Mouse (Mus musculus) CH12.LX (cell line): ENCODE results near the gene Ikzf1. TPM values are rescaled to one million over a fixed set of nuclear protein-coding genes. Genes with fewer than 3 reads are reported as not detected.
A peak's percentile ranks its signal among the peaks of the same experiment; 100 is the strongest.

Experiments
- DNase-seq: peaks from one replicate; pipeline ENCODE4 v3.0.0-alpha.2; 2013; ENCODE audit errors: extremely low read depth
- H3K27ac ChIP-seq: 2 replicates; pipeline ENCODE4 v1.5.1; 2012; ENCODE audit warnings: low read depth, mild to moderate bottlenecking, control low read depth, moderate library complexity; ENCODE audit not compliant: insufficient read depth
- H3K27me3 ChIP-seq: replicated peaks from 2 replicates; pipeline ENCODE3; 2012; ENCODE audit warnings: inconsistent platforms
- H3K36me3 ChIP-seq, 2 experiments: replicated peaks in 1 of 2; 2 replicates each; pipeline versions ENCODE3 to v1.6.1; 2012; ENCODE audit warnings: inconsistent platforms in 1 of 2, low read length in 1 of 2, mild to moderate bottlenecking in 1 of 2, mixed read lengths in 1 of 2, moderate library complexity in 1 of 2; ENCODE audit not compliant: control insufficient read depth in 1 of 2, insufficient read depth in 1 of 2
- H3K4me1 ChIP-seq, 2 experiments: 2 replicates each; pipeline ENCODE4 v1.6.1; 2012; ENCODE audit warnings: inconsistent platforms in 1 of 2, moderate library complexity in 1 of 2; ENCODE audit not compliant: insufficient read depth in 2 of 2, control insufficient read depth in 1 of 2
- H3K4me2 ChIP-seq: 2 replicates; pipeline ENCODE4 v1.6.1; 2012; ENCODE audit warnings: low read depth, mild to moderate bottlenecking, control low read depth; ENCODE audit not compliant: poor library complexity, insufficient read depth, severe bottlenecking
- H3K4me3 ChIP-seq, 3 experiments: fragments of 150-350 bp in 1 of 3; sonication (generic) in 1 of 3; replicated peaks in 1 of 3; 2 replicates each; pipeline versions ENCODE3 to v1.5.1; 2011 to 2012; ENCODE audit warnings: low read depth in 2 of 3, low read length in 2 of 3, mild to moderate bottlenecking in 2 of 3, moderate library complexity in 2 of 3, control low read depth in 1 of 3, improper control_type of control experiment in 1 of 3, inconsistent platforms in 1 of 3, mixed read lengths in 1 of 3; ENCODE audit not compliant: poor library complexity in 1 of 3
- H3K79me2 ChIP-seq: replicated peaks from 2 replicates; pipeline ENCODE4 v1.6.1; 2012; ENCODE audit warnings: mild to moderate bottlenecking, moderate library complexity; ENCODE audit not compliant: control insufficient read depth, poor library complexity, insufficient read depth, severe bottlenecking; ENCODE audit errors: extremely low read depth
- H3K9ac ChIP-seq: 2 replicates; pipeline ENCODE4 v1.6.1; 2012; ENCODE audit warnings: low read depth, mild to moderate bottlenecking, control low read depth, moderate library complexity; ENCODE audit not compliant: insufficient read depth
- H3K9me3 ChIP-seq: replicated peaks from 2 replicates; pipeline ENCODE3; 2012; ENCODE audit warnings: low read length, inconsistent platforms, mixed read lengths
- BHLHE40 ChIP-seq: IDR thresholded peaks from 2 replicates; pipeline ENCODE4 v1.6.1; 2011; ENCODE audit warnings: mild to moderate bottlenecking, low read depth, low read length, improper control_type of control experiment
- CHD1 ChIP-seq: IDR thresholded peaks from 2 replicates; pipeline ENCODE4 v1.6.1; 2012; ENCODE audit warnings: low read depth, low read length, improper control_type of control experiment, inconsistent platforms
- CHD2 ChIP-seq: IDR thresholded peaks from 2 replicates; pipeline ENCODE4 v1.6.1; 2011; ENCODE audit warnings: low read length, improper control_type of control experiment
- CTCF ChIP-seq, 2 experiments: IDR thresholded peaks in 1 of 2; conservative IDR thresholded peaks in 1 of 2; 2 replicates each; pipeline ENCODE4 v1.5.1; 2011 to 2012; ENCODE audit warnings: low read depth in 2 of 2, low read length in 2 of 2, improper control_type of control experiment in 1 of 2, inconsistent platforms in 1 of 2, mild to moderate bottlenecking in 1 of 2, moderate library complexity in 1 of 2
- E2F4 ChIP-seq: IDR thresholded peaks from 2 replicates; pipeline ENCODE4 v1.6.1; 2011; ENCODE audit warnings: low read depth, low read length, improper control_type of control experiment; ENCODE audit not compliant: insufficient replicate concordance
- ELF1 ChIP-seq: IDR thresholded peaks from 2 replicates; pipeline ENCODE4 v1.6.1; 2014; ENCODE audit warnings: low read depth, mild to moderate bottlenecking, inconsistent platforms, low read length, improper control_type of control experiment
- EP300 ChIP-seq: IDR thresholded peaks from 2 replicates; pipeline ENCODE4 v1.6.1; 2011; ENCODE audit warnings: low read length, improper control_type of control experiment
- ETS1 ChIP-seq: conservative IDR thresholded peaks from 2 replicates; pipeline ENCODE4 v1.6.1; 2012; ENCODE audit warnings: low read depth, mild to moderate bottlenecking, inconsistent platforms, low read length, improper control_type of control experiment, moderate library complexity
- GABPA ChIP-seq: IDR thresholded peaks from 2 replicates; pipeline ENCODE4 v1.6.1; 2012; ENCODE audit warnings: low read depth, low read length, improper control_type of control experiment, inconsistent platforms; ENCODE audit not compliant: insufficient replicate concordance
- HCFC1 ChIP-seq: IDR thresholded peaks from 2 replicates; pipeline ENCODE4 v1.6.1; 2012; ENCODE audit warnings: low read depth, mild to moderate bottlenecking, inconsistent platforms, low read length, improper control_type of control experiment
- IRF4 ChIP-seq: IDR thresholded peaks from 2 replicates; pipeline ENCODE4 v1.6.1; 2014; ENCODE audit warnings: low read depth, mild to moderate bottlenecking, inconsistent platforms, low read length, improper control_type of control experiment
- JUN ChIP-seq: IDR thresholded peaks from 2 replicates; pipeline ENCODE4 v1.6.1; 2011; ENCODE audit warnings: low read depth, mild to moderate bottlenecking, low read length, improper control_type of control experiment, moderate library complexity; ENCODE audit not compliant: insufficient read depth
- JUND ChIP-seq: conservative IDR thresholded peaks from 2 replicates; pipeline ENCODE4 v1.6.1; 2011; ENCODE audit warnings: low read depth, low read length, improper control_type of control experiment
- KAT2A ChIP-seq: IDR thresholded peaks from 2 replicates; pipeline ENCODE4 v1.6.1; 2012; ENCODE audit warnings: low read length, improper control_type of control experiment, inconsistent platforms; ENCODE audit not compliant: insufficient replicate concordance
- MAFK ChIP-seq: IDR thresholded peaks from 2 replicates; pipeline ENCODE4 v1.6.1; 2011; ENCODE audit warnings: low read length, improper control_type of control experiment; ENCODE audit not compliant: insufficient replicate concordance
- MAX ChIP-seq: IDR thresholded peaks from 2 replicates; pipeline ENCODE4 v1.6.1; 2011; ENCODE audit warnings: low read length, improper control_type of control experiment
- MAZ ChIP-seq: IDR thresholded peaks from 2 replicates; pipeline ENCODE4 v1.6.1; 2012; ENCODE audit warnings: low read depth, mild to moderate bottlenecking, inconsistent platforms, low read length, improper control_type of control experiment, moderate library complexity
- MEF2A ChIP-seq: IDR thresholded peaks from 2 replicates; pipeline ENCODE4 v1.6.1; 2014; ENCODE audit warnings: low read depth, mild to moderate bottlenecking, inconsistent platforms, low read length, improper control_type of control experiment, borderline replicate concordance
- MXI1 ChIP-seq: IDR thresholded peaks from 2 replicates; pipeline ENCODE4 v1.6.1; 2011; ENCODE audit warnings: mild to moderate bottlenecking, low read depth, low read length, improper control_type of control experiment
- MYC ChIP-seq: IDR thresholded peaks from 2 replicates; pipeline ENCODE4 v1.6.1; 2011; ENCODE audit warnings: low read depth, mild to moderate bottlenecking, improper control_type of control experiment, low read length
- NELFE ChIP-seq: IDR thresholded peaks from 2 replicates; pipeline ENCODE4 v1.6.1; 2011; ENCODE audit warnings: low read depth, low read length, improper control_type of control experiment
- NRF1 ChIP-seq: IDR thresholded peaks from 2 replicates; pipeline ENCODE4 v1.6.1; 2014; ENCODE audit warnings: low read depth, mild to moderate bottlenecking, inconsistent platforms, low read length, improper control_type of control experiment, moderate library complexity
- PAX5 ChIP-seq: IDR thresholded peaks from 2 replicates; pipeline ENCODE4 v1.6.1; 2012; ENCODE audit warnings: low read length, inconsistent platforms, mixed read lengths
- POLR2A ChIP-seq: IDR thresholded peaks from 2 replicates; pipeline ENCODE4 v1.6.1; 2011; ENCODE audit warnings: low read depth, mild to moderate bottlenecking, improper control_type of control experiment, low read length
- POLR2AphosphoS2 ChIP-seq: IDR thresholded peaks from 2 replicates; pipeline ENCODE4 v1.6.1; 2011; ENCODE audit warnings: low read depth, low read length, improper control_type of control experiment
- RAD21 ChIP-seq: IDR thresholded peaks from 2 replicates; pipeline ENCODE4 v1.6.1; 2011; ENCODE audit warnings: low read depth, mild to moderate bottlenecking, low read length, improper control_type of control experiment, moderate library complexity
- RCOR1 ChIP-seq: conservative IDR thresholded peaks from 2 replicates; pipeline ENCODE4 v1.6.1; 2012; ENCODE audit warnings: low read depth, mild to moderate bottlenecking, inconsistent platforms, low read length, improper control_type of control experiment
- SIN3A ChIP-seq: IDR thresholded peaks from 2 replicates; pipeline ENCODE4 v1.6.1; 2012; ENCODE audit warnings: low read length, improper control_type of control experiment, inconsistent platforms
- SMC3 ChIP-seq: IDR thresholded peaks from 2 replicates; pipeline ENCODE4 v1.6.1; 2011; ENCODE audit warnings: low read depth, low read length, improper control_type of control experiment
- TBP ChIP-seq: conservative IDR thresholded peaks from 2 replicates; pipeline ENCODE4 v1.6.1; 2011; ENCODE audit warnings: low read depth, low read length, improper control_type of control experiment
- TCF12 ChIP-seq: IDR thresholded peaks from 2 replicates; pipeline ENCODE4 v1.6.1; 2014; ENCODE audit warnings: low read depth, mild to moderate bottlenecking, inconsistent platforms, low read length, improper control_type of control experiment
- UBTF ChIP-seq: IDR thresholded peaks from 2 replicates; pipeline ENCODE4 v1.6.1; 2012; ENCODE audit warnings: low read depth, mild to moderate bottlenecking, inconsistent platforms, low read length, improper control_type of control experiment, moderate library complexity
- USF1 ChIP-seq: IDR thresholded peaks from 2 replicates; pipeline ENCODE4 v1.6.1; 2014; ENCODE audit warnings: low read depth, mild to moderate bottlenecking, inconsistent platforms, low read length, improper control_type of control experiment
- USF2 ChIP-seq: conservative IDR thresholded peaks from 2 replicates; pipeline ENCODE4 v1.6.1; 2011; ENCODE audit warnings: low read depth, low read length, improper control_type of control experiment
- ZC3H11A ChIP-seq: IDR thresholded peaks from 2 replicates; pipeline ENCODE4 v1.6.1; 2012; ENCODE audit warnings: low read depth, mild to moderate bottlenecking, inconsistent platforms, low read length, improper control_type of control experiment
- ZKSCAN1 ChIP-seq: IDR thresholded peaks from 2 replicates; pipeline ENCODE4 v1.6.1; 2012; ENCODE audit warnings: low read depth, inconsistent platforms, low read length, improper control_type of control experiment, borderline replicate concordance
- ZMIZ1 ChIP-seq: IDR thresholded peaks from 2 replicates; pipeline ENCODE4 v1.6.1; 2012; ENCODE audit warnings: low read depth, mild to moderate bottlenecking, inconsistent platforms, low read length, improper control_type of control experiment
- ZNF384 ChIP-seq: IDR thresholded peaks from 2 replicates; pipeline ENCODE4 v1.6.1; 2012; ENCODE audit warnings: low read depth, low read length, improper control_type of control experiment, inconsistent platforms
- dilution Hi-C: fragments of 300-500 bp; cut with MboI; formaldehyde crosslinking; loops from 2 replicates; pipeline ENCODE4 v1.14.3; 2020; ENCODE audit warnings: low sequenced_read_pairs; ENCODE audit not compliant: extremely low pct_unique_long_range_greater_than_20kb, extremely low pct_ligation_motif_present
- in situ Hi-C: fragments of 300-500 bp; cut with MboI; formaldehyde crosslinking; loops from 3 replicates; pipeline ENCODE4 v1.14.3; 2019; ENCODE audit warnings: low sequenced_read_pairs, low pct_ligation_motif_present, low pct_unique_long_range_greater_than_20kb, mixed read lengths
- polyA plus RNA-seq: library from polyadenylated mRNA; unstranded; fragments of >175 nt; gene quantifications from 2 replicates; pipeline ENCODE4 v1.2.1, GENCODE M21; 2012; ENCODE audit warnings: low read depth; ENCODE audit not compliant: insufficient read length
- total RNA-seq, 2 experiments: library from RNA; depleted of rRNA; stranded (reverse); fragments of 300-350 nt in 1 of 2; fragments of >200 nt in 1 of 2; gene quantifications; 2 replicates each; pipeline ENCODE4 v1.2.3; 2012 to 2014

Gene Ikzf1
- total and polyA plus RNA-seq, 3 experiments: 33.1 to 68.7 (median 51.2) TPM

DNA sequence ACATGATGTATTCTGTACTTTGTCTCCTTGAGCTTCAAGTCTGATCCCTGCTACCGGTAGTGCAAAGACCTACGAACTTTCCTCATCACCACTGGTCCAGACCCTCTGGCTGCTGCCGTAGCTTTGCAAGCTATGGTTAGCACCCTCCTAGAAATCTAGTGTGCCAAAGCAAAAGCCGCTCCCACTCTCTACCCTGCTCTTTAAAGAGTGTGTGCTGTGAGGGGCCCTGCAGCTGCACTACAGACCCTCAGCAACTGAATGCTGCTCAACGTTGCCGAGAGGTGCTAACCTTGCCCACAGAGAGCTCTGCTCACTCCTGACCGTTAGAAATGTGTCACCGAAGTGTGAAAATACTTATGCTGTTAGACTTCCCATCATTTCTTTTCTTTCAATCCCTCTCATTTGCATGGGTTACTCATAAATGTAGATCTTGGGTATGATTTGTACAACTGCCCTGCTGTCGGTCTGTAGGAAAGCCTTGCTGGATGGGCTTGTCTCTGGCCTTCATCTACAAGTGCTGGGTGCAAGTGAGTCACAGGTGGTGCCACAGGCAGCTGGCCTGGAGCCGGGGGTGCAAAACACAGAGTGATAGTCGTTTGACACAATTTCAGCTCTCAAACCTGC, 40.6 kb downstream of the Ikzf1 start:
- peak overlapping the region; percentile 39 for H3K4me2 ChIP-seq
- H3K4me1 ChIP-seq: peaks cover 59 to 99% of the 10 kb centered on the region in 2 experiments
- DNase-seq: peak; percentile 92
- in situ Hi-C loops: no loop called here
- dilution Hi-C loops: no loop called here
- peaks cover 4% of the 10 kb centered on the region for H3K9me3 ChIP-seq
- H3K27ac ChIP-seq: peak overlapping the region; percentile 98
- peaks cover 24 to 71% of the 10 kb centered on the region in 2 experiments for H3K36me3 ChIP-seq
- H3K9ac ChIP-seq: peak overlapping the region; percentile 75
- TF ChIP-seq EP300: peak; percentile 94
- no peak for TF ChIP-seq HCFC1
- no peak for TF ChIP-seq MAZ
- no peak for TF ChIP-seq USF1
- no peak; the same call in 1 of the 2 replicates for TF ChIP-seq MAX
- TF ChIP-seq SMC3: no peak
- peak; percentile 94 for TF ChIP-seq IRF4
- no peak for TF ChIP-seq CHD1
- peak; percentile 93 for TF ChIP-seq ETS1
- no peak for TF ChIP-seq PAX5
- TF ChIP-seq CTCF (conservative IDR thresholded peaks at IDR 0.05 in 1 of 2, IDR thresholded peaks at IDR 0.05 in 1 of 2; ENCODE audit: low read depth in 2 of 2, low read length in 2 of 2): no peak
- TF ChIP-seq MXI1: peak; percentile 41; the same call in 1 of the 2 replicates
- TF ChIP-seq POLR2AphosphoS2: peak; percentile 73; the same call in 1 of the 2 replicates
- TF ChIP-seq RCOR1: peak; percentile 76; the same call in 1 of the 2 replicates
- TF ChIP-seq SIN3A: no peak; the same call in 1 of the 2 replicates
- no peak for TF ChIP-seq KAT2A
- no peak; the same call in none of the 2 replicates for TF ChIP-seq RAD21
- TF ChIP-seq ZNF384: peak; percentile 52
- peak; percentile 86 for TF ChIP-seq TCF12
- TF ChIP-seq CHD2: peak; percentile 34; the same call in 1 of the 2 replicates
- TF ChIP-seq MEF2A: peak; percentile 89
- TF ChIP-seq POLR2A: peak; percentile 62
- peak; percentile 78 for TF ChIP-seq BHLHE40
- peak; percentile 90 for TF ChIP-seq TBP
- TF ChIP-seq USF2: no peak
- peak; percentile 38; the same call in 1 of the 2 replicates for TF ChIP-seq MYC
- TF ChIP-seq ZMIZ1: peak; percentile 73; the same call in 1 of the 2 replicates
- TF ChIP-seq UBTF: 0 out of 2 replicates have a peak, but pooled peaks have one; percentile 70
- no peak for TF ChIP-seq GABPA
- no peak for TF ChIP-seq NELFE
- TF ChIP-seq MAFK: no peak
- no peak for TF ChIP-seq NRF1
- TF ChIP-seq ZC3H11A: no peak
- no peak for TF ChIP-seq E2F4
- TF ChIP-seq ELF1: no peak
- peak; percentile 77 for TF ChIP-seq JUN
- no peak for TF ChIP-seq ZKSCAN1
- TF ChIP-seq JUND: peak; percentile 83
- no peak overlapping the region for H3K4me3 ChIP-seq
- H3K27me3 ChIP-seq: no peaks in the 10 kb centered on the region
- H3K79me2 ChIP-seq: peaks cover 93% of the 10 kb centered on the region
